Mouse (Mus musculus) small intestine, adult 2 months (tissue): ENCODE measurements around the gene Csdc2. TPM values are rescaled to one million over a fixed set of nuclear protein-coding genes. Genes with fewer than 3 reads are reported as not detected.
A peak's percentile ranks its signal among the peaks of the same experiment; 100 is the strongest.

Experiments
- H3K27ac ChIP-seq: fragments of 200-500 bp; 2 replicates; pipeline ENCODE4 v1.5.1; 2012; ENCODE audit warnings: low read depth, low read length, control low read depth, inconsistent platforms; ENCODE audit not compliant: insufficient read depth
- H3K27me3 ChIP-seq: fragments of 200-500 bp; 2 replicates; pipeline ENCODE4 v1.6.1; 2012; ENCODE audit warnings: mild to moderate bottlenecking, moderate library complexity, low read length, inconsistent platforms; ENCODE audit not compliant: control insufficient read depth, insufficient read depth
- H3K36me3 ChIP-seq: fragments of 200-500 bp; 2 replicates; pipeline ENCODE4 v1.6.1; 2012; ENCODE audit warnings: mild to moderate bottlenecking, low read length, control low read depth, inconsistent platforms; ENCODE audit not compliant: control insufficient read depth, insufficient read depth
- H3K4me1 ChIP-seq: fragments of 200-500 bp; 2 replicates; pipeline ENCODE4 v1.6.1; 2012; ENCODE audit warnings: low read length, inconsistent platforms, mixed read lengths; ENCODE audit not compliant: control insufficient read depth, insufficient read depth, insufficient read length
- H3K4me3 ChIP-seq: fragments of 200-500 bp; 2 replicates; pipeline ENCODE4 v1.5.1; 2012; ENCODE audit warnings: low read depth, mild to moderate bottlenecking, control low read depth, inconsistent platforms, low read length, moderate library complexity
- CTCF ChIP-seq: fragments of 200-500 bp; IDR thresholded peaks from 2 replicates; pipeline ENCODE4 v1.5.1; 2012; ENCODE audit warnings: low read depth, mild to moderate bottlenecking, control low read depth, inconsistent platforms, low read length, moderate library complexity, mixed read lengths; ENCODE audit not compliant: insufficient replicate concordance, insufficient read length; ENCODE audit errors: extremely low read depth
- POLR2A ChIP-seq: fragments of 200-500 bp; IDR thresholded peaks from 2 replicates; pipeline ENCODE4 v1.6.1; 2012; ENCODE audit warnings: low read depth, mild to moderate bottlenecking, control low read depth, inconsistent platforms, low read length, moderate library complexity
- WGBS: fragments of 180-500 bp; shearing (Covaris S2); methylation state at CpG from one replicate; pipeline ENCODE4 v1.1.7; 2018; 5-methylcytosine and 5-hydroxymethylcytosine counted together
- polyA plus RNA-seq: library from polyadenylated mRNA; depleted of rRNA; stranded (reverse); fragments of >200 nt; gene quantifications from 2 replicates; pipeline ENCODE4 v1.2.3, GENCODE M21; 2012

The Csdc2 gene
- polyA plus RNA-seq, 1 experiment: 1.3 TPM

DNA sequence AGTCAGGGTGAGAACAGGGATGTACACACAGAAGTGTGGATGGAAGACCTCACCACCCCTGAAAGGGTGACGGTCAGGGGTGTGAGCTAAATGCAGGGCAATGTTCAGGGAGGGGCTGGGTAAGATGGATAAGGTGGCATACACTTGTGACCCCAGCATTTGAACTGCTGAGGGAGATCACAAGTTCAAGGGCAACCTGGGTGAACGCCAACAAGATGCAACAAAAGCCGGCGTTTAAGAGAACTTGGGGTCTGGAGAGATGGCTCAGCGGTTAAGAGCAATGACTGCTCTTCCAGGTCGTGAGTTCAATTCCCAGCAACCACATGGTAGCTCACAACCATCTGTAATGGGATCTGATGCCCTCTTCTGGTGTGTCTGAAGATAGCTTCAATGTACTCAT, 18.2 kb downstream of the Csdc2 start:
- 89% methylated on average over 6 of the region's 6 CpGs for WGBS
- Histone ChIP-seq H3K4me1 (peaks cover 9% of the 10 kb centered on the region), H3K36me3 (peaks cover 4% of the 10 kb centered on the region; the same call in 1 of the 2 replicates), H3K27ac (no peak overlapping the region), H3K27me3 (no peaks in the 10 kb centered on the region), H3K4me3 (no peak overlapping the region)
- TF ChIP-seq POLR2A: no peak
- no peak for TF ChIP-seq CTCF

DNA sequence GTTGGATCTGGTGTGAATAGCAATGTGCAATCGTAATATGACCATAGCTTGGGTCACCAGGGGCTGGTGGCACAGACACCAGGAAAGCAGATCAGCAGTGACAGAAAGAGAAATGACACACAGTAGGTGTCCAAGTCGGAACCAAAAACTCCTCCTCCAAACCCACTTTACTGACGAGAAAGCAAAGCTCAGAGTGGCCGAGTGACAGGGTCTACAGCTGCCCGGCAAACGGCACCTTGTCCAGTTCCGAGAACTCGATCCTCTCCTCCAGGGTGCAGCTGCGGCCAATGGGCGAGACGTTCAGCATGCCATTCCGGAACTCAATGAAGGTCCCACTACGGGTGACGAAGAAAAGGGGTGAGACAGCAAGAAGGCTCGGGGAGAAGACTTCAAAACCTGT, 18.9 kb downstream of the Csdc2 start:
- no peak overlapping the region for H3K4me3 ChIP-seq
- H3K4me1 ChIP-seq: peaks cover 3% of the 10 kb centered on the region; the same call in 1 of the 2 replicates
- TF ChIP-seq POLR2A (no peak), CTCF (no peak)
- 0 out of 2 replicates have a peak, but pooled peaks cover 4% of the 10 kb centered on the region for H3K36me3 ChIP-seq
- H3K27me3 ChIP-seq: no peaks in the 10 kb centered on the region
- 97% methylated on average over 15 of the region's 15 CpGs for WGBS
- no peak overlapping the region for H3K27ac ChIP-seq

DNA sequence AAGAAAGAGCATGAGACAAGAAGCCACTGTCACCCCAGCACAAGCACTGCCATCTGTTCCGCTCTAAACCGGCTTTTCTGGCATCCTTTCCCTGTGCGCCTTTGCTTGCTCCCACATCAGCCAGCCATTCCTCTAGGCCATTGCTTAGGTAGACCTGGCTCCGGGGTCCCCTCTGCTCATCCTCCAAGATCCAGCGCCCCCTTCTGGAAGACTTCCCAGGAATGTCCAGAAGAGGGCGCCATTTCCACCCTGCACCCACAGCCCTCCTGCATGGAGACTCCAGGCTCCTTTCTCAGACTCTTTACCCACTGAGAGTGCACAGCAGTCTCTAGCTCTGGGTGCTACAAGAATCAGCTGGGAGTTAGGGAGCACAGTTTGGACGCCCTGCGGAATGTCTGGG, 19.9 kb downstream of the Csdc2 start:
- 65% methylated on average over 8 of the region's 8 CpGs for WGBS
- no peak overlapping the region for H3K27ac ChIP-seq
- peaks cover 3% of the 10 kb centered on the region; the same call in 1 of the 2 replicates for H3K4me1 ChIP-seq
- H3K27me3 ChIP-seq: no peaks in the 10 kb centered on the region
- 0 out of 2 replicates have a peak, but pooled peaks cover 3% of the 10 kb centered on the region for H3K36me3 ChIP-seq
- peak; percentile 97 for TF ChIP-seq CTCF
- TF ChIP-seq POLR2A: no peak
- H3K4me3 ChIP-seq: no peak overlapping the region

GRCm38 (mm10) chr15:81957598-81957997, 21.0 kb downstream of the Csdc2 start:
- Histone ChIP-seq H3K27ac (no peak overlapping the region), H3K36me3 (0 out of 2 replicates have a peak, but pooled peaks cover 3% of the 10 kb centered on the region), H3K4me3 (no peak overlapping the region), H3K27me3 (no peaks in the 10 kb centered on the region), H3K4me1 (peaks cover 3% of the 10 kb centered on the region; the same call in 1 of the 2 replicates)
- WGBS: 92% methylated on average over 11 of the region's 11 CpGs
- TF ChIP-seq POLR2A (no peak), CTCF (no peak)

- Histone ChIP-seq H3K36me3 (0 out of 2 replicates have a peak, but pooled peaks cover 3% of the 10 kb centered on the region), H3K27me3 (no peaks in the 10 kb centered on the region), H3K4me1 (peaks cover 3% of the 10 kb centered on the region; the same call in 1 of the 2 replicates), H3K4me3 (no peak overlapping the region), H3K27ac (no peak overlapping the region)
- no peak for TF ChIP-seq CTCF
- TF ChIP-seq POLR2A: no peak
- 73% methylated on average over 3 of the region's 3 CpGs for WGBS
Measured at GRCm38 (mm10) chr15:81958906-81959305, 22.3 kb downstream of the Csdc2 start.

DNA sequence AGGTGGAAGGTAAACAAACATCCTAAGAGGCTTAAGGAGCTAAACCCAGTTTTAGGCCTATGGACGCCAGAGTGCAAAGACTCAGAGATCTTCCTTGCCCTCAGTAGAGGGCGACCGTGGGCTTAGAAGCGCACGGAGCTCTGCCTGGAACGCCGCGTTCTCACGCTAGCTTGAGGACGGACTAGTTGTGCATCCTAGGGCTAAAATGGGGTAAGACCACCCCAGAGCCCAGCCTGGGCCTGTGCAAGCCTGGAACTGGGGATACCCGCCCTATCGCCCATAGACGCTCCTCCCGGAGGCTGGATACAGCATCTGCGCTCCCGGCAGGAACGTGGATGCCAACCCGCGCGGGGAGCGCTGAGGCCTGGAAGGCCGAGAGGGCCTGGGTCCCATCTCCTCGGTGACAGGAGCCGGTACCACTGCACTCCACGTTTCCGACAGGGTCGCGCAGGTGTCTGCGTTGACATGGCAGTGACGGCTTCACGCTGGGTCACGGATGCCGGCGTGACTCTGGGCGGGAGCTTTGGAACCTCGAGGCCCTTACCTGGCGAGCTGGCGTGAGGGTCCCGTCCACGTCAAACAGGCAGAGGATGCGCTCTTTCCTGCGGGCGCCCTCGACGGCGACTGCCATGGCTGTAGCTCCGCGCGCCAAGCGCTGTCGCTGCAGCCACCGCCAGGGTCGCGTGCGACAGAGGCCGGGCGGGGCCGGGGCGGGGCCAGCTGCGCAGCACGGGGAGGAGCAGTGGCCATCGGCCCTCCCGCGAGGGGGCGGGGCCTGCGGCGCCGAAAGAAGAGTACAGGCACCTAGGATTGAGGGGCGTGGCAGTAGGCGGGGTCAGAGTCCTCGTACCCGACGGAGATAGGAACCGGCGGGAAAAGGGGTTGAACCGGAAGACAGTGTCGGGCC, 23.9 kb downstream of the Csdc2 start, which contains the start of gene Pmm1:
Pmm1 (minus strand) TSS at position 760 of the 907 bp plus-strand sequence.
- TF ChIP-seq POLR2A (peak; percentile 49; the same call in 1 of the 2 replicates), CTCF (peak; percentile 66)

DNA sequence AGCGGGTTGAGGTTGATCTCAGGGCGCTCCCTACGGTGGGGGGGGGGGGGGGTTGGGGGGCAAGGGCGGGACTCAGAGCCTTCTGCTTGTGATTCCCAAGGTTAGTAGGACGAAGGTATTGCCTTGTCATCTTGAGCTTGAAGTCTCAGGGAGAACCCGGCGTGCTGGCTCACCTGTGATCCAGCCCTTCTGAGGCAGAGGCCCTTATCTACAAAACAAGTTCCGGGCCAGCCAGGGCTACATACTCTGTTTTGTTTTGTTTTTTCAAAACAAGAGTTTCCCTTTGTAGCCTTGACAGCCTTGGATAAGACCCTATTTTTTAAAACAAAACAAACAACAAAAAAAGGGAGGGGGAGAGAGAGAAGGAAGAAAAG, 24.5 kb downstream of the Csdc2 start:
- Histone ChIP-seq H3K36me3 (no peaks in the 10 kb centered on the region), H3K4me1 (no peaks in the 10 kb centered on the region; the same call in 1 of the 2 replicates), H3K4me3 (peak overlapping the region; percentile 47), H3K27me3 (no peaks in the 10 kb centered on the region), H3K27ac (no peak overlapping the region)
- no peak for TF ChIP-seq POLR2A
- TF ChIP-seq CTCF: no peak
- WGBS: 3% methylated on average over 7 of the region's 8 CpGs

More for the DNA sequence above, 23.9 kb downstream of the Csdc2 start, which contains the start of gene Pmm1:
- H3K27ac ChIP-seq: peak within 1 kb of the TSS; percentile 27
- H3K4me3 ChIP-seq: peak within 1 kb of the TSS; percentile 72
- H3K36me3 ChIP-seq: 0 out of 2 replicates have a peak, but pooled peaks cover under 1% of the 10 kb centered on the region
- no peaks in the 10 kb centered on the region; the same call in 1 of the 2 replicates for H3K4me1 ChIP-seq
- no peaks in the 10 kb centered on the region for H3K27me3 ChIP-seq
- WGBS: under 1% methylated on average over 77 of the region's 77 CpGs
